ENCODE assay signal across 8 mouse cellular contexts in genomic region chr16:86644912-86645312, GRCm38 (mm10).
DNase-seq lines count a peak whose midpoint lies in the region; ATAC-seq and TF ChIP-seq lines count a peak whose summit lies in the region.

No protein-coding gene starts in this region.

- H3K4me3 ChIP-seq in liver, embryonic 14.5 days (ENCODE audit: insufficient read depth in 1 of 2, low read depth in 2 of 2, low read length in 2 of 2), result no peak overlapping the region
- no peak overlapping the region for H3K4me3 ChIP-seq in liver, embryonic 12.5 days
- H3K4me3 ChIP-seq in embryonic facial prominence, embryonic 15.5 days (replicated peaks), result no peak overlapping the region
- no peak overlapping the region for H3K4me3 ChIP-seq in hindbrain, embryonic 15.5 days
- no peak overlapping the region for H3K4me3 ChIP-seq in neural tube, embryonic 15.5 days (replicated peaks)

- H3K9me3 ChIP-seq in liver, embryonic 14.5 days (ENCODE audit: control insufficient read depth, low read length), result no peaks in the 10 kb centered on the region
- no peaks in the 10 kb centered on the region for H3K9me3 ChIP-seq in liver, embryonic 12.5 days (replicated peaks)
- no peaks in the 10 kb centered on the region for H3K9me3 ChIP-seq in embryonic facial prominence, embryonic 15.5 days (replicated peaks)
- no peaks in the 10 kb centered on the region for H3K9me3 ChIP-seq in hindbrain, embryonic 15.5 days
- H3K9me3 ChIP-seq in neural tube, embryonic 15.5 days (replicated peaks), result no peaks in the 10 kb centered on the region

- no peaks in the 10 kb centered on the region for H3K36me3 ChIP-seq in liver, embryonic 14.5 days (replicated peaks; ENCODE audit: control insufficient read depth, insufficient read depth, low read depth)
- no peaks in the 10 kb centered on the region for H3K36me3 ChIP-seq in liver, embryonic 12.5 days
- no peaks in the 10 kb centered on the region for H3K36me3 ChIP-seq in embryonic facial prominence, embryonic 15.5 days
- H3K36me3 ChIP-seq in hindbrain, embryonic 15.5 days, result no peaks in the 10 kb centered on the region
- H3K36me3 ChIP-seq in neural tube, embryonic 15.5 days, result no peaks in the 10 kb centered on the region

- TF ChIP-seq CTCF in liver, embryonic 14.5 days (IDR thresholded peaks at IDR 0.05; ENCODE audit: low read depth), result peak; percentile 27; the same call in 1 of the 2 replicates

- H3K27ac ChIP-seq in liver, embryonic 14.5 days, result no peak overlapping the region
- H3K27ac ChIP-seq in liver, embryonic 12.5 days, result no peak overlapping the region
- H3K27ac ChIP-seq in embryonic facial prominence, embryonic 15.5 days (replicated peaks), result no peak overlapping the region; the same call in 1 of the 2 replicates
- no peak overlapping the region for H3K27ac ChIP-seq in hindbrain, embryonic 15.5 days (replicated peaks)
- H3K27ac ChIP-seq in neural tube, embryonic 15.5 days (replicated peaks), result no peak overlapping the region

- peak in 2 of 3 experiments; percentile 0 to 4 for DNase-seq in liver, embryonic 14.5 days (ENCODE audit: low read depth in 3 of 3, low spot score in 3 of 3)
- DNase-seq in ZHBTc4 (ENCODE audit: low read depth, low spot score), result peak; percentile 7
- peak; percentile 32 to 42 for DNase-seq in layer of hippocampus, postnatal 10 days (ENCODE audit: low spot score in 2 of 2)
- no peak for DNase-seq in spleen, adult 12 weeks (ENCODE audit: low spot score)

- no peak overlapping the region for H3K4me2 ChIP-seq in liver, embryonic 14.5 days (ENCODE audit: low read depth)
- no peak overlapping the region for H3K4me2 ChIP-seq in liver, embryonic 12.5 days
- H3K4me2 ChIP-seq in embryonic facial prominence, embryonic 15.5 days (replicated peaks), result no peak overlapping the region
- no peak overlapping the region for H3K4me2 ChIP-seq in hindbrain, embryonic 15.5 days
- H3K4me2 ChIP-seq in neural tube, embryonic 15.5 days, result no peak overlapping the region

- no peak overlapping the region for H3K9ac ChIP-seq in liver, embryonic 14.5 days (replicated peaks)
- H3K9ac ChIP-seq in liver, embryonic 12.5 days, result no peak overlapping the region
- H3K9ac ChIP-seq in embryonic facial prominence, embryonic 15.5 days, result no peak overlapping the region
- no peak overlapping the region for H3K9ac ChIP-seq in hindbrain, embryonic 15.5 days
- no peak overlapping the region for H3K9ac ChIP-seq in neural tube, embryonic 15.5 days (replicated peaks)

- ATAC-seq in liver, embryonic 14.5 days (ENCODE audit: insufficient read depth), result no peak
- ATAC-seq in liver, embryonic 12.5 days, result no peak
- 0 out of 2 replicates have a peak, but pooled peaks have one; percentile 51 for ATAC-seq in embryonic facial prominence, embryonic 15.5 days (ENCODE audit: insufficient number of reproducible peaks, low FRiP score, low TSS enrichment, low read depth)
- peak; percentile 80 for ATAC-seq in hindbrain, embryonic 15.5 days (ENCODE audit: low FRiP score, low read depth)
- peak; percentile 59; the same call in 1 of the 2 replicates for ATAC-seq in neural tube, embryonic 15.5 days (ENCODE audit: low FRiP score)

- WGBS in liver, embryonic 14.5 days (ENCODE audit: insufficient replicate concordance), result 46% methylated on average over 2 of the region's 2 CpGs
- WGBS in liver, embryonic 12.5 days (ENCODE audit: insufficient replicate concordance), result 42% methylated on average over 2 of the region's 2 CpGs
- 19% methylated on average over 2 of the region's 2 CpGs for whole genome bisulfite sequencing in embryonic facial prominence, embryonic 15.5 days
- 63% methylated on average over 2 of the region's 2 CpGs for WGBS in hindbrain, embryonic 15.5 days
- 64% methylated on average over 2 of the region's 2 CpGs for WGBS in neural tube, embryonic 15.5 days

- no peak for TF ChIP-seq EP300 in liver, embryonic 14.5 days (IDR thresholded peaks at IDR 0.05; ENCODE audit: low read depth)

- no peaks in the 10 kb centered on the region for H3K27me3 ChIP-seq in liver, embryonic 14.5 days (ENCODE audit: control insufficient read depth, insufficient read depth, low read length)
- no peaks in the 10 kb centered on the region for H3K27me3 ChIP-seq in liver, embryonic 12.5 days (replicated peaks)
- H3K27me3 ChIP-seq in embryonic facial prominence, embryonic 15.5 days, result no peaks in the 10 kb centered on the region
- H3K27me3 ChIP-seq in hindbrain, embryonic 15.5 days, result no peaks in the 10 kb centered on the region
- no peaks in the 10 kb centered on the region for H3K27me3 ChIP-seq in neural tube, embryonic 15.5 days (replicated peaks)

- H3K4me1 ChIP-seq in liver, embryonic 14.5 days (replicated peaks; ENCODE audit: control insufficient read depth in 2 of 2, insufficient read depth in 2 of 2, low read length in 1 of 2), result no peaks in the 10 kb centered on the region
- H3K4me1 ChIP-seq in liver, embryonic 12.5 days, result no peaks in the 10 kb centered on the region
- H3K4me1 ChIP-seq in embryonic facial prominence, embryonic 15.5 days, result no peaks in the 10 kb centered on the region; the same call in 1 of the 2 replicates
- H3K4me1 ChIP-seq in hindbrain, embryonic 15.5 days (replicated peaks), result no peaks in the 10 kb centered on the region
- H3K4me1 ChIP-seq in neural tube, embryonic 15.5 days, result no peaks in the 10 kb centered on the region

Comparison
In these comparisons a context has a peak if more than half of its experiments do, and no peak if none do; other contexts are left out.
1. ATAC-seq: peak in embryonic facial prominence, embryonic 15.5 days (single experiment), hindbrain, embryonic 15.5 days (single experiment) and neural tube, embryonic 15.5 days (single experiment); none in liver, embryonic 14.5 days (single experiment) and liver, embryonic 12.5 days (single experiment).